Mouse (Mus musculus) hindbrain, embryonic 14.5 days (tissue): Measurements from ENCODE around the gene Prr14l. TPM values are rescaled to one million over a fixed set of nuclear protein-coding genes. Genes with fewer than 3 reads are reported as not detected.
"Not testable (repeated sequence)": the region's sequence is repeated elsewhere in the genome, so short reads cannot be mapped to it uniquely, and the experiment has no call there.

Experiments used
- ATAC-seq: fragments of 200-750 bp; cut with Nextera tagmentation; 2 replicates; pipeline ENCODE4 v1.8.0; 2017; ENCODE audit warnings: moderate number of reproducible peaks, mild to moderate bottlenecking, moderate TSS enrichment, moderate library complexity; ENCODE audit not compliant: low FRiP score
- DNase-seq: peaks from one replicate; pipeline ENCODE4 v3.0.0-alpha.2; 2015; ENCODE audit warnings: low spot score
- H3K27ac ChIP-seq: fragments of 300-500 bp; sonication (generic); 2 replicates; pipeline ENCODE4 v1.5.1; 2014; ENCODE audit warnings: mild to moderate bottlenecking, moderate library complexity
- H3K27me3 ChIP-seq: fragments of 300-500 bp; sonication (generic); 2 replicates; pipeline ENCODE4 v1.6.1; 2014; ENCODE audit warnings: mild to moderate bottlenecking, low read length, mixed read lengths; ENCODE audit not compliant: control insufficient read depth, insufficient read depth
- H3K36me3 ChIP-seq: fragments of 300-500 bp; sonication (generic); replicated peaks from 2 replicates; pipeline ENCODE4 v1.6.1; 2014; ENCODE audit not compliant: control insufficient read depth, insufficient read depth
- H3K4me1 ChIP-seq: fragments of 300-500 bp; sonication (generic); replicated peaks from 2 replicates; pipeline ENCODE4 v1.6.1; 2014; ENCODE audit warnings: antibody characterized with exemption, low read length, mixed read lengths; ENCODE audit not compliant: control insufficient read depth, insufficient read depth
- H3K4me2 ChIP-seq: fragments of 300-500 bp; sonication (generic); replicated peaks from 2 replicates; pipeline ENCODE4 v1.6.1; 2014; ENCODE audit warnings: mild to moderate bottlenecking, moderate library complexity
- H3K4me3 ChIP-seq: fragments of 300-500 bp; sonication (generic); replicated peaks from 2 replicates; pipeline ENCODE4 v1.5.1; 2014; ENCODE audit warnings: mild to moderate bottlenecking, low read length
- H3K9ac ChIP-seq: fragments of 300-500 bp; sonication (generic); 2 replicates; pipeline ENCODE4 v1.6.1; 2014
- H3K9me3 ChIP-seq: fragments of 300-500 bp; sonication (generic); 2 replicates; pipeline ENCODE4 v1.6.1; 2016; ENCODE audit warnings: low read length; ENCODE audit not compliant: control insufficient read depth
- WGBS: fragments of 180-500 bp; shearing (Covaris S2); extraction: QIAGEN DNeasy Blood & Tissue Kit; methylation state at CpG from one replicate; pipeline ENCODE4 v1.1.7; 2014; 5-methylcytosine and 5-hydroxymethylcytosine counted together
- polyA plus RNA-seq: library from polyadenylated mRNA; unstranded; fragments of >200 nt; fragmentation: Nextera tagmentation; extraction: Ambion mirVana; gene quantifications from 2 replicates; pipeline ENCODE4 v1.2.1, GENCODE M21; 2014

Gene Prr14l
- polyA plus RNA-seq, 1 experiment from 2014 or later, result 14.9 TPM

- H3K9ac ChIP-seq, result no peak within 1 kb of the TSS
- no peak within 1 kb of the TSS for H3K4me2 ChIP-seq
- H3K27me3 ChIP-seq, result no peaks in the 10 kb centered on the region
- no peak for ATAC-seq
- no peak within 1 kb of the TSS for H3K27ac ChIP-seq
- H3K36me3 ChIP-seq, result peaks cover 74% of the 10 kb centered on the region
- H3K4me3 ChIP-seq, result no peak within 1 kb of the TSS
- DNase-seq, result no peak
- WGBS, result 94% methylated on average over 7 of the region's 7 CpGs
- no peaks in the 10 kb centered on the region for H3K4me1 ChIP-seq
- H3K9me3 ChIP-seq, result no peaks in the 10 kb centered on the region
Observed at GRCm38 (mm10) chr5:32827009-32827408, 27.0 kb downstream of the Prr14l start, which contains the start of gene Gm20671. Gene Gm20671, minus strand, starts transcription at chr5:32827109.

- H3K4me1 ChIP-seq, result no peaks in the 10 kb centered on the region
- H3K9me3 ChIP-seq, result no peaks in the 10 kb centered on the region
- no peak overlapping the region for H3K4me3 ChIP-seq
- WGBS, result 90% methylated on average over 8 of the region's 8 CpGs
- H3K27me3 ChIP-seq, result no peaks in the 10 kb centered on the region
- no peak overlapping the region for H3K27ac ChIP-seq
- H3K36me3 ChIP-seq, result peaks cover 73% of the 10 kb centered on the region
- DNase-seq (no peak), ATAC-seq (no peak)
- no peak overlapping the region for H3K4me2 ChIP-seq
- H3K9ac ChIP-seq, result no peak overlapping the region
Observed at GRCm38 (mm10) chr5:32820471-32820870, 33.6 kb downstream of the Prr14l start.

DNA sequence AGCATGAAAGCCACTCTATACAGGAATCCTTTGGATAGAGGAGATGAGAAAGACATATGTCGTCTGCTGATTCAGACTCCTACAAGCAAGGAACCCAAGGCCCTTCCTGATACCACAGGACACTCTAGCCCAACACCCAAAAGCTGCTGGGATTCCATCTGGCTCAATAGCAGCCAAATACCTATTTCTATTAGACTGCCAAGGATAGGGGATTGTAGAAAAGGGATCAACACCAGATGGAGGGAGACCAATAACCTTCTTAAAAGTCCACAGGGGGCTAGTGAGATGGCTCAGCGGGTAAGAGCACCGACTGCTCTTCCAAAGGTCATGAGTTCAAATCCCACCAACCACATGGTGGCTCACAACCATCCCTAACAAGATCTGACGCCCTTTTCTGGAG is 38.7 kb downstream of the Prr14l start:
- no peak overlapping the region for H3K4me2 ChIP-seq
- ATAC-seq (no peak), DNase-seq (no peak)
- no peaks in the 10 kb centered on the region for H3K4me1 ChIP-seq
- WGBS, result 96% methylated on average over 4 of the region's 4 CpGs
- H3K27me3 ChIP-seq, result no peaks in the 10 kb centered on the region
- H3K27ac ChIP-seq, result no peak overlapping the region
- no peak overlapping the region for H3K9ac ChIP-seq
- no peak overlapping the region for H3K4me3 ChIP-seq
- H3K9me3 ChIP-seq, result no peaks in the 10 kb centered on the region
- H3K36me3 ChIP-seq, result peaks cover 69% of the 10 kb centered on the region

- peaks cover 16% of the 10 kb centered on the region for H3K36me3 ChIP-seq
- 60% methylated on average over 1 of the region's 1 CpGs for WGBS
- not testable (repeated sequence) for H3K4me2 ChIP-seq, H3K27ac ChIP-seq, H3K9me3 ChIP-seq, H3K9ac ChIP-seq, H3K4me1 ChIP-seq, H3K27me3 ChIP-seq, ATAC-seq, DNase-seq, H3K4me3 ChIP-seq
Observed at GRCm38 (mm10) chr5:32786454-32786853, 67.6 kb downstream of the Prr14l start.

GRCm38 (mm10) chr5:32785313-32785915 is 68.6 kb downstream of the Prr14l start, which contains the start of gene Pisd:
Gene Pisd, minus strand, starts transcription at chr5:32785646.
- WGBS, result under 1% methylated on average over 52 of the region's 52 CpGs
- peak; percentile 99 for ATAC-seq

DNA sequence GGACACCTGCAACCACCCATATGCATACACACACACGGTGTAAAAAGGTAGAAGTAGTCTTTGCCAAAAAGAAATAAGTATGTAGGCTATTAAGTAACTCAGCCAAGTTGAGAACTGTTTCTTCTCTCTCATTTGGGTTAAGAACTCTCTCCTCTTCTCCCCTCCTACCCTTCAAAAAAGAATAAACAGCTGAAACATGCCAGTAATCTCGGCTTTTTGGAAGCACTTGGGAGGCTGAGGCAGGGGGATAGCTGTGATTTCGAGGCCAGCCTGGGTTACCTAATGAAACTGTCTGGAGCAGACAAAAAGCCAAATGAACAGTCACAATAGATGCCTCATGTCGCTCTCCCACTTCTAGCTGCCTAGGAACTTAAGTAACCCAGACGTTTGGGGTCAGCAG is 69.3 kb downstream of the Prr14l start:
- Histone ChIP-seq H3K4me2 (peak overlapping the region; percentile 90), H3K27ac (peak overlapping the region; percentile 47), H3K4me1 (peaks cover 10% of the 10 kb centered on the region; the same call in 1 of the 2 replicates), H3K9me3 (no peaks in the 10 kb centered on the region), H3K27me3 (no peaks in the 10 kb centered on the region), H3K4me3 (peak overlapping the region; percentile 74), H3K9ac (peak overlapping the region; percentile 74), H3K36me3 (peaks cover 13% of the 10 kb centered on the region)
- 25% methylated on average over 5 of the region's 5 CpGs for WGBS
- no peak for DNase-seq
- no peak for ATAC-seq

More at GRCm38 (mm10) chr5:32785313-32785915, 68.6 kb downstream of the Prr14l start, which contains the start of gene Pisd:
- peak; percentile 95 for DNase-seq
- Histone ChIP-seq H3K27me3 (no peaks in the 10 kb centered on the region), H3K27ac (peak within 1 kb of the TSS; percentile 68), H3K4me1 (peaks cover 10% of the 10 kb centered on the region; the same call in 1 of the 2 replicates), H3K36me3 (peaks cover 13% of the 10 kb centered on the region), H3K9ac (peak within 1 kb of the TSS; percentile 74), H3K4me2 (peak within 1 kb of the TSS; percentile 90), H3K4me3 (peak within 1 kb of the TSS; percentile 74), H3K9me3 (no peaks in the 10 kb centered on the region)

DNA sequence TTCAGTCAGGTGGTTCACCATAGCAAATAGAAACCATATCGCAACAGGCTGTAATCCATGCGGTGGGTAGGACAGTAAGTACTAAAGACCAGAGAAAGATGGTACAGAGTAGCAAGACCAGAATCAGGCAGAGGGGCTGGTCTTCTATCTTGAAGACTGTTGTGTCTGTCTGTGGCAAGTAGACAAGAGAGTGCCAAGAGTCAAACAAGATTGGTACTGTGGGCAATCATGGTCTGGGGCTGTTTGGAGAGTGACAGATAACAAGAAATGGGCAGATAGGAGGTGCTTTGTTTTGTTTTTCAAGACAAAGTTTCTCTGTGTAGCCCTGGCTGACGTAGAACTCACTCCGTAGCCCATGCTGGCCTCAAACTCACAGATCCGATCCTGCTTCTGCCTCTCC is 72.5 kb downstream of the Prr14l start:
- Histone ChIP-seq H3K27me3 (no peaks in the 10 kb centered on the region), H3K27ac (no peak overlapping the region), H3K4me1 (peaks cover 10% of the 10 kb centered on the region; the same call in 1 of the 2 replicates), H3K9ac (no peak overlapping the region), H3K9me3 (no peaks in the 10 kb centered on the region), H3K4me2 (no peak overlapping the region), H3K36me3 (peaks cover 5% of the 10 kb centered on the region), H3K4me3 (no peak overlapping the region)
- ATAC-seq (no peak), DNase-seq (no peak)
- 92% methylated on average over 5 of the region's 5 CpGs for WGBS

GRCm38 (mm10) chr5:32778168-32778567 is 75.9 kb downstream of the Prr14l start:
- H3K36me3 ChIP-seq, result peaks cover 16% of the 10 kb centered on the region
- no peak overlapping the region for H3K27ac ChIP-seq
- H3K9ac ChIP-seq, result no peak overlapping the region
- no peaks in the 10 kb centered on the region for H3K9me3 ChIP-seq
- no peak overlapping the region for H3K4me2 ChIP-seq
- no peaks in the 10 kb centered on the region for H3K4me1 ChIP-seq
- H3K4me3 ChIP-seq, result no peak overlapping the region
- ATAC-seq (no peak), DNase-seq (no peak)
- H3K27me3 ChIP-seq, result no peaks in the 10 kb centered on the region
- WGBS, result 95% methylated on average over 3 of the region's 3 CpGs

- peaks cover 47% of the 10 kb centered on the region for H3K36me3 ChIP-seq
- ATAC-seq (no peak), DNase-seq (no peak)
- no peak overlapping the region for H3K4me2 ChIP-seq
- no peaks in the 10 kb centered on the region for H3K27me3 ChIP-seq
- H3K27ac ChIP-seq, result no peak overlapping the region
- H3K4me3 ChIP-seq, result no peak overlapping the region
- H3K4me1 ChIP-seq, result no peaks in the 10 kb centered on the region
- 83% methylated on average over 2 of the region's 2 CpGs for WGBS
- no peak overlapping the region for H3K9ac ChIP-seq
- no peaks in the 10 kb centered on the region for H3K9me3 ChIP-seq
Observed at GRCm38 (mm10) chr5:32772361-32772760, 81.7 kb downstream of the Prr14l start.
